In the genomic region with DNA sequence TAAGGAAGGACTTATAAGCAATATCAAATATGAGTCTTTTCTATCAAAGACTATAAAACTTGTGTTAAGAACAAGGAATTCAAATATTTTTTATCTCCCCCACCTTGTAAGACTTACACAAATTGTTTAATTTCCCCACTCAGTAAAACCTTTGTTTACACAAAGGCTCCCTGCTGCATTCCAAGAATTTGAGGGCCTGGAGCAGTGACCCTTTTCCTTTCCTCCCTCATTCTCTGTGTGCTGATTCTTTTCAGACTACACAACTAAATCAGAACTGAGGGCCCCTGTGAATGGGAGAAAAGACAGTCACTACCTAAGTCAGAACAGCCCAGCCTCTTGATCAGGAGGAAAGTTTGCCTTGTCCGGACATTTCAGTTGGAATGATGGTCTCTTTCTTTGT, we compare ENCODE assay signal across 13 mouse cellular contexts. TPM values are rescaled to one million over a fixed set of nuclear protein-coding genes. Genes with fewer than 3 reads are reported as not detected.
A peak's percentile ranks its signal among the peaks of the same experiment; 100 is the strongest.
DNase-seq lines count a peak whose midpoint lies in the region; ATAC-seq and TF ChIP-seq lines count a peak whose summit lies in the region.
"Had no signal": no experiment of that assay in that cellular context is flagged by ENCODE, and none has a peak within 500 bp of the region (broad histone marks: within the 10 kb centered on the region; RNA-seq: fewer than 3 reads in every experiment).

No protein-coding gene starts in this region.

- peak; percentile 1 for DNase-seq in adrenal gland, postnatal 14 days
- no peak for DNase-seq in adrenal gland, adult 8-10 months
- DNase-seq in hindbrain, embryonic 11.5 days (ENCODE audit: low spot score) = no peak
- no peak for DNase-seq in hindbrain, embryonic 14.5 days (ENCODE audit: low spot score)
- DNase-seq in midbrain, embryonic 11.5 days (ENCODE audit: low spot score, missing footprints) = peak; percentile 79
- no peak for DNase-seq in midbrain, postnatal 0 days (ENCODE audit: low spot score)
- DNase-seq in stomach, postnatal 0 days (ENCODE audit: low spot score) = peak; percentile 10
- no peak for DNase-seq in gastrocnemius, postnatal 10 days
- DNase-seq: thymus, postnatal 25 days had no signal

- H3K4me2 ChIP-seq in hindbrain, embryonic 11.5 days (replicated peaks; ENCODE audit: low read depth, low read length) = no peak overlapping the region
- H3K4me2 ChIP-seq in hindbrain, embryonic 14.5 days (replicated peaks) = no peak overlapping the region
- H3K4me2 ChIP-seq in midbrain, embryonic 11.5 days = no peak overlapping the region
- H3K4me2 ChIP-seq in midbrain, postnatal 0 days (ENCODE audit: low read depth, low read length, poor library complexity, severe bottlenecking) = no peak overlapping the region
- no peak overlapping the region for H3K4me2 ChIP-seq in stomach, postnatal 0 days (replicated peaks; ENCODE audit: low read depth)
- H3K4me2 ChIP-seq: forebrain, embryonic 15.5 days; liver, embryonic 15.5 days; midbrain, embryonic 15.5 days had no signal

- no peaks in the 10 kb centered on the region for H3K36me3 ChIP-seq in hindbrain, embryonic 11.5 days (ENCODE audit: control insufficient read depth, insufficient read depth, low read length)
- H3K36me3 ChIP-seq in hindbrain, embryonic 14.5 days (replicated peaks; ENCODE audit: control insufficient read depth, insufficient read depth) = no peaks in the 10 kb centered on the region
- H3K36me3 ChIP-seq in midbrain, embryonic 11.5 days (ENCODE audit: control insufficient read depth, insufficient read depth, low read length) = no peaks in the 10 kb centered on the region
- no peaks in the 10 kb centered on the region for H3K36me3 ChIP-seq in midbrain, postnatal 0 days (ENCODE audit: insufficient read depth, low read length)
- H3K36me3 ChIP-seq in stomach, postnatal 0 days (ENCODE audit: control insufficient read depth, insufficient read depth, low read length) = no peaks in the 10 kb centered on the region
- H3K36me3 ChIP-seq: forebrain, embryonic 15.5 days; liver, embryonic 15.5 days; midbrain, embryonic 15.5 days had no signal

- H3K9ac ChIP-seq in hindbrain, embryonic 11.5 days (ENCODE audit: low read depth, low read length) = no peak overlapping the region
- no peak overlapping the region for H3K9ac ChIP-seq in hindbrain, embryonic 14.5 days
- no peak overlapping the region; the same call in 1 of the 2 replicates for H3K9ac ChIP-seq in midbrain, embryonic 11.5 days (ENCODE audit: low read length)
- H3K9ac ChIP-seq in midbrain, postnatal 0 days (replicated peaks; ENCODE audit: low read length, poor library complexity, severe bottlenecking) = no peak overlapping the region
- H3K9ac ChIP-seq in stomach, postnatal 0 days (ENCODE audit: low read length) = no peak overlapping the region
- H3K9ac ChIP-seq: forebrain, embryonic 15.5 days; liver, embryonic 15.5 days; midbrain, embryonic 15.5 days had no signal

- no peak for TF ChIP-seq EP300 in stomach, postnatal 0 days (optimal IDR thresholded peaks at IDR 0.05)

- H3K9me3 ChIP-seq in hindbrain, embryonic 11.5 days (ENCODE audit: control insufficient read depth, low read length) = no peaks in the 10 kb centered on the region
- no peaks in the 10 kb centered on the region for H3K9me3 ChIP-seq in hindbrain, embryonic 14.5 days (ENCODE audit: control insufficient read depth, low read length)
- H3K9me3 ChIP-seq in midbrain, embryonic 11.5 days (ENCODE audit: control insufficient read depth, low read length) = no peaks in the 10 kb centered on the region
- no peaks in the 10 kb centered on the region for H3K9me3 ChIP-seq in midbrain, postnatal 0 days (ENCODE audit: low read length)
- no peaks in the 10 kb centered on the region for H3K9me3 ChIP-seq in stomach, postnatal 0 days (ENCODE audit: control insufficient read depth, low read length)
- H3K9me3 ChIP-seq: forebrain, embryonic 15.5 days; liver, embryonic 15.5 days; midbrain, embryonic 15.5 days had no signal

- no peaks in the 10 kb centered on the region for H3K27me3 ChIP-seq in hindbrain, embryonic 11.5 days (ENCODE audit: control insufficient read depth, insufficient read depth, low read length)
- H3K27me3 ChIP-seq in hindbrain, embryonic 14.5 days (ENCODE audit: control insufficient read depth, insufficient read depth, low read length) = no peaks in the 10 kb centered on the region
- no peaks in the 10 kb centered on the region for H3K27me3 ChIP-seq in midbrain, embryonic 11.5 days (ENCODE audit: control insufficient read depth, insufficient read depth, low read length)
- no peaks in the 10 kb centered on the region for H3K27me3 ChIP-seq in midbrain, postnatal 0 days (ENCODE audit: insufficient read depth, low read length)
- no peaks in the 10 kb centered on the region for H3K27me3 ChIP-seq in stomach, postnatal 0 days (ENCODE audit: control insufficient read depth, insufficient read depth, low read length)
- H3K27me3 ChIP-seq: forebrain, embryonic 15.5 days; liver, embryonic 15.5 days; midbrain, embryonic 15.5 days had no signal

- no peaks in the 10 kb centered on the region for H3K4me1 ChIP-seq in hindbrain, embryonic 11.5 days (replicated peaks; ENCODE audit: control insufficient read depth, insufficient read depth, low read length)
- no peaks in the 10 kb centered on the region; the same call in 1 of the 2 replicates for H3K4me1 ChIP-seq in hindbrain, embryonic 14.5 days (replicated peaks; ENCODE audit: control insufficient read depth, insufficient read depth, low read length)
- peaks cover 7% of the 10 kb centered on the region; the same call in 1 of the 2 replicates for H3K4me1 ChIP-seq in midbrain, embryonic 11.5 days (ENCODE audit: control insufficient read depth, insufficient read depth, low read length)
- no peaks in the 10 kb centered on the region for H3K4me1 ChIP-seq in midbrain, postnatal 0 days (ENCODE audit: insufficient read depth, low read length)
- peaks cover 13% of the 10 kb centered on the region for H3K4me1 ChIP-seq in stomach, postnatal 0 days (replicated peaks; ENCODE audit: control insufficient read depth, insufficient read depth)

- no peak for ATAC-seq in hindbrain, embryonic 11.5 days (ENCODE audit: low FRiP score)
- no peak for ATAC-seq in hindbrain, embryonic 14.5 days (ENCODE audit: low FRiP score)
- no peak for ATAC-seq in midbrain, embryonic 11.5 days (ENCODE audit: low FRiP score)
- no peak for ATAC-seq in midbrain, postnatal 0 days (ENCODE audit: low FRiP score)
- ATAC-seq in stomach, postnatal 0 days (ENCODE audit: low FRiP score, low TSS enrichment) = no peak
- ATAC-seq: forebrain, embryonic 15.5 days; midbrain, embryonic 15.5 days had no signal

- peak overlapping the region; percentile 27; the same call in 1 of the 2 replicates for H3K27ac ChIP-seq in hindbrain, embryonic 11.5 days (ENCODE audit: low read depth, low read length)
- H3K27ac ChIP-seq in hindbrain, embryonic 14.5 days = no peak overlapping the region
- H3K27ac ChIP-seq in midbrain, embryonic 11.5 days (ENCODE audit: low read depth, low read length) = no peak overlapping the region; the same call in 1 of the 2 replicates
- no peak overlapping the region for H3K27ac ChIP-seq in midbrain, postnatal 0 days (ENCODE audit: low read depth, low read length)
- H3K27ac ChIP-seq in stomach, postnatal 0 days (replicated peaks) = peak overlapping the region; percentile 95
- H3K27ac ChIP-seq: heart, adult 2 months; liver, embryonic 15.5 days; midbrain, embryonic 15.5 days had no signal

- no peak overlapping the region for H3K4me3 ChIP-seq in hindbrain, embryonic 11.5 days (ENCODE audit: low read depth, low read length)
- no peak overlapping the region for H3K4me3 ChIP-seq in hindbrain, embryonic 14.5 days (replicated peaks; ENCODE audit: low read length)
- H3K4me3 ChIP-seq in midbrain, embryonic 11.5 days (ENCODE audit: low read depth, low read length) = no peak overlapping the region
- no peak overlapping the region for H3K4me3 ChIP-seq in midbrain, postnatal 0 days (ENCODE audit: low read depth, low read length)
- H3K4me3 ChIP-seq in stomach, postnatal 0 days (ENCODE audit: low read depth, low read length) = no peak overlapping the region
- H3K4me3 ChIP-seq: forebrain, embryonic 15.5 days; heart, adult 2 months; liver, embryonic 15.5 days; midbrain, embryonic 15.5 days had no signal

- TF ChIP-seq CTCF in midbrain, postnatal 0 days (IDR thresholded peaks at IDR 0.05) = no peak
- no peak for TF ChIP-seq CTCF in stomach, postnatal 0 days (IDR thresholded peaks at IDR 0.05; ENCODE audit: low read depth)

- 29% methylated on average over 1 of the region's 1 CpGs for WGBS in hindbrain, embryonic 11.5 days
- 16% methylated on average over 1 of the region's 1 CpGs for WGBS in hindbrain, embryonic 14.5 days
- WGBS in midbrain, embryonic 11.5 days = 10% methylated on average over 1 of the region's 1 CpGs
- 26% methylated on average over 1 of the region's 1 CpGs for WGBS in midbrain, postnatal 0 days
- WGBS in stomach, postnatal 0 days = 35% methylated on average over 1 of the region's 1 CpGs

RNA-seq across cellular contexts. Expression of a gene that starts 5.9 kb away (rescaled TPM):
- 20.4 and 52.3 TPM in 2 replicates for total RNA-seq in adrenal gland, postnatal 14 days (2021)
- 10 to 100 TPM; 18.1 to 31.9 (median 21.4) TPM for total RNA-seq in adrenal gland, adult 8-10 months (2022)
- 16.1 and 18.7 TPM in 2 replicates for polyA plus RNA-seq in hindbrain, embryonic 11.5 days (2014; fragmentation: Nextera tagmentation; extraction: Ambion mirVana)
- polyA plus RNA-seq in hindbrain, embryonic 14.5 days (2014; fragmentation: Nextera tagmentation; extraction: Ambion mirVana) = 4.8 and 8.2 TPM in 2 replicates
- polyA plus RNA-seq in midbrain, embryonic 11.5 days (2014; fragmentation: Nextera tagmentation; extraction: Ambion mirVana) = 11.1 and 13.1 TPM in 2 replicates
- 5.1 and 11.0 TPM in 2 replicates for total RNA-seq in midbrain, postnatal 0 days (2014; rRNA removed)
- 5.3 and 8.7 TPM in 2 replicates for polyA plus RNA-seq in midbrain, postnatal 0 days (2015; fragmentation: Nextera tagmentation; extraction: Ambion mirVana)
- 107 and 110 TPM in 2 replicates for polyA plus RNA-seq in stomach, postnatal 0 days (2015; fragmentation: Nextera tagmentation; extraction: Ambion mirVana)
- 10 to 100 TPM; 14.4 to 24.4 TPM for total RNA-seq in gastrocnemius, postnatal 10 days (2021)

RNA-seq across cellular contexts. Expression of a gene that starts 13.1 kb away (rescaled TPM):
- 0.56 and 0.67 TPM in 2 replicates for total RNA-seq in adrenal gland, postnatal 14 days (2021)
- 1 to 10 TPM in 1 of 4 experiments, under 1 TPM in 3; 0.43 to 1.1 (median 0.85) TPM for total RNA-seq in adrenal gland, adult 8-10 months (2022)
- polyA plus RNA-seq in hindbrain, embryonic 11.5 days (2014; fragmentation: Nextera tagmentation; extraction: Ambion mirVana) = 1.4 and 1.7 TPM in 2 replicates
- polyA plus RNA-seq in hindbrain, embryonic 14.5 days (2014; fragmentation: Nextera tagmentation; extraction: Ambion mirVana) = 1.0 TPM in 1 of 2 replicates, not detected in the other
- polyA plus RNA-seq in midbrain, embryonic 11.5 days (2014; fragmentation: Nextera tagmentation; extraction: Ambion mirVana) = 0.47 and 0.96 TPM in 2 replicates
- not detected in 2 replicates for total RNA-seq in midbrain, postnatal 0 days (2014; rRNA removed)
- polyA plus RNA-seq in midbrain, postnatal 0 days (2015; fragmentation: Nextera tagmentation; extraction: Ambion mirVana) = 0.46 and 0.56 TPM in 2 replicates
- 19.1 and 19.6 TPM in 2 replicates for polyA plus RNA-seq in stomach, postnatal 0 days (2015; fragmentation: Nextera tagmentation; extraction: Ambion mirVana)
- over 10,000 TPM; 11,296 to 12,937 TPM for total RNA-seq in gastrocnemius, postnatal 10 days (2021)

RNA-seq across cellular contexts. Expression of a gene that starts 20.1 kb away (rescaled TPM):
- not detected in 2 replicates for total RNA-seq in adrenal gland, postnatal 14 days (2021)
- total RNA-seq in adrenal gland, adult 8-10 months (2022) = 1 to 10 TPM in 1 of 4 experiments, not detected in 3; 1.2 TPM
- polyA plus RNA-seq in hindbrain, embryonic 11.5 days (2014; fragmentation: Nextera tagmentation; extraction: Ambion mirVana) = not detected in 2 replicates
- polyA plus RNA-seq in hindbrain, embryonic 14.5 days (2014; fragmentation: Nextera tagmentation; extraction: Ambion mirVana) = not detected in 2 replicates
- not detected in 2 replicates for polyA plus RNA-seq in midbrain, embryonic 11.5 days (2014; fragmentation: Nextera tagmentation; extraction: Ambion mirVana)
- total RNA-seq in midbrain, postnatal 0 days (2014; rRNA removed) = not detected in 2 replicates
- not detected in 2 replicates for polyA plus RNA-seq in midbrain, postnatal 0 days (2015; fragmentation: Nextera tagmentation; extraction: Ambion mirVana)
- polyA plus RNA-seq in stomach, postnatal 0 days (2015; fragmentation: Nextera tagmentation; extraction: Ambion mirVana) = 70.7 and 78.9 TPM in 2 replicates
- under 1 TPM in 1 of 2 experiments, not detected in 1; 0.36 TPM for total RNA-seq in gastrocnemius, postnatal 10 days (2021)
- total RNA-seq: heart, adult 2 months had no signal
- polyA plus RNA-seq: forebrain, embryonic 15.5 days; heart, adult 2 months; midbrain, embryonic 15.5 days had no signal

RNA-seq across cellular contexts. Expression of a gene that starts 43.9 kb away (rescaled TPM):
- total RNA-seq in adrenal gland, postnatal 14 days (2021) = 1.1 and 1.8 TPM in 2 replicates
- 1 to 10 TPM in 3 of 4 experiments, not detected in 1; 1.1 to 1.5 (median 1.3) TPM for total RNA-seq in adrenal gland, adult 8-10 months (2022)
- 1.7 and 1.9 TPM in 2 replicates for polyA plus RNA-seq in hindbrain, embryonic 11.5 days (2014; fragmentation: Nextera tagmentation; extraction: Ambion mirVana)
- 1.2 and 1.6 TPM in 2 replicates for polyA plus RNA-seq in hindbrain, embryonic 14.5 days (2014; fragmentation: Nextera tagmentation; extraction: Ambion mirVana)
- 0.77 and 2.0 TPM in 2 replicates for polyA plus RNA-seq in midbrain, embryonic 11.5 days (2014; fragmentation: Nextera tagmentation; extraction: Ambion mirVana)
- total RNA-seq in midbrain, postnatal 0 days (2014; rRNA removed) = 1.3 and 1.5 TPM in 2 replicates
- 2.0 and 3.1 TPM in 2 replicates for polyA plus RNA-seq in midbrain, postnatal 0 days (2015; fragmentation: Nextera tagmentation; extraction: Ambion mirVana)
- 8.0 and 11.7 TPM in 2 replicates for polyA plus RNA-seq in stomach, postnatal 0 days (2015; fragmentation: Nextera tagmentation; extraction: Ambion mirVana)
- over 10,000 TPM; 17,146 to 18,824 TPM for total RNA-seq in gastrocnemius, postnatal 10 days (2021)

Comparison
In these comparisons a context has a peak if more than half of its experiments do, and no peak if none do; other contexts are left out.
1. DNase-seq: peak in adrenal gland, postnatal 14 days (single experiment), midbrain, embryonic 11.5 days (single experiment) and stomach, postnatal 0 days (single experiment); none in adrenal gland, adult 8-10 months (single experiment), hindbrain, embryonic 11.5 days (single experiment), hindbrain, embryonic 14.5 days (single experiment), midbrain, postnatal 0 days (single experiment) and gastrocnemius, postnatal 10 days (single experiment).
2. H3K27ac ChIP-seq: peak in hindbrain, embryonic 11.5 days (single experiment) and stomach, postnatal 0 days (single experiment); none in hindbrain, embryonic 14.5 days (single experiment), midbrain, embryonic 11.5 days (single experiment) and midbrain, postnatal 0 days (single experiment).
3. RNA of a gene that starts 20.1 kb away (polyA plus RNA-seq): 70.7 to 78.9 TPM in stomach, postnatal 0 days; not detected in midbrain, postnatal 0 days, not detected in hindbrain, embryonic 11.5 days, not detected in hindbrain, embryonic 14.5 days and not detected in midbrain, embryonic 11.5 days; every median in the first group is over 10 times any median in the second.